8 mouse cellular contexts compared by ENCODE assay signal in the genomic region with DNA sequence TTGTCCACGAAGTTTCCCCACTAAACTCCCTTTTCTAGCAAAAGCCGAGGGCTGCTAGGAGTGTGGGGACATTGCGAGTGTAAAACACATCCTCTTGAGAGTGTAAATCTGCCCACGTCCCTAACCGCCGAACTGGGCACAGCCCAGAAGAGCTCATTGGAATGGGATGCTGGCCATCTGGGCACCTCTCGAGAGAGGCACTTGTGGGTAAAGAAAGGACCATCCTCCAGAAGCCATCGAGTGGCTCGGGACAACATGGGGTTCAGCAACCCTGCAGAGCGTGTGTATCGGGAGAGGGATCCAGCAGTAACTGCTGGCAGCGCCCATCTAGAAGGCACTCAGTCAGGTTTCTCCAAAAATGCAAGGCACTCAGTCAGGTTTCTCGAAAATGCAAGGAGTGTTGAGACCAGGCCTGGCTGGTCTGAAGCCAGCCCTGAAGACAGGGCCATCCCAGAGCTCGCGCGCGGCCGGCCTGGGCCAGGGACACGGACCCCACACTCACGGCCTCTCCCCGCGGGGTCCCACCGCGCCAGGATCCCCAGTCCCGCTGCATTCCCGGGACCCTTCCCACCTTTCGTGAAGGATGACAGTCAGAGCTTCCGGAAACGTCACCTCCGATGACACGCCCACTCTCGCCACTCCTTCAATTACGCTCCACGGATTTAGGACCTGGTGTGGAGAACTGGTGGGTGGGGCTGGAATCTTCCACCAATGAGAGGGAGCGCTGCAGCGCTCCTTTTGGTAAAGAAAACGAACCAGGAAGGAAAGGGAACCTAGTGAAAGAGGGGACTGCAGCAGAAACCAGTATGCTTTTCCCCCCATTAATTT. TPM values are rescaled to one million over a fixed set of nuclear protein-coding genes. Genes with fewer than 3 reads are reported as not detected.
DNase-seq lines count a peak whose midpoint lies in the region; ATAC-seq lines count a peak whose summit lies in the region.

No protein-coding gene starts in this region.

- H3K27me3 ChIP-seq in hindbrain, embryonic 16.5 days (replicated peaks; ENCODE audit: control insufficient read depth, insufficient read depth, low read length): no peaks in the 10 kb centered on the region

- peaks cover 7% of the 10 kb centered on the region for H3K4me1 ChIP-seq in hindbrain, embryonic 16.5 days (ENCODE audit: control insufficient read depth, insufficient read depth, low read depth, low read length)

- H3K4me2 ChIP-seq in hindbrain, embryonic 16.5 days (ENCODE audit: low read length): peak overlapping the region; percentile 89

- 5% methylated on average over 37 of the region's 37 CpGs for WGBS in hindbrain, embryonic 16.5 days
- WGBS in macrophage (ENCODE audit: missing documents): 4% methylated on average over 37 of the region's 37 CpGs

- H3K9me3 ChIP-seq in hindbrain, embryonic 16.5 days (ENCODE audit: control insufficient read depth, low read length): no peaks in the 10 kb centered on the region

- peak; percentile 97 for ATAC-seq in hindbrain, embryonic 16.5 days

- peak overlapping the region; percentile 81 for H3K27ac ChIP-seq in hindbrain, embryonic 16.5 days (ENCODE audit: low read depth, low read length)
- H3K27ac ChIP-seq in macrophage: peak overlapping the region; percentile 44

- H3K4me3 ChIP-seq in hindbrain, embryonic 16.5 days (ENCODE audit: low read length): peak overlapping the region; percentile 65
- H3K4me3 ChIP-seq in macrophage (ENCODE audit: inconsistent target): peak overlapping the region; percentile 84

- H3K79me2 ChIP-seq in macrophage (ENCODE audit: inconsistent target): peaks cover 48% of the 10 kb centered on the region

- H3K36me3 ChIP-seq in hindbrain, embryonic 16.5 days (ENCODE audit: control insufficient read depth, insufficient read depth, low read length): 0 out of 2 replicates have a peak, but pooled peaks cover 4% of the 10 kb centered on the region
- peaks cover 30% of the 10 kb centered on the region for H3K36me3 ChIP-seq in macrophage (ENCODE audit: inconsistent target)

- peak overlapping the region; percentile 84 for H3K9ac ChIP-seq in hindbrain, embryonic 16.5 days (ENCODE audit: low read depth, low read length)

- peak; percentile 68 for DNase-seq in WW6 (ENCODE audit: low read depth, low spot score)
- peak; percentile 55 to 81 for DNase-seq in cerebellum, postnatal 4 days (ENCODE audit: low spot score in 2 of 2)
- DNase-seq in gastrocnemius, adult 18-20 months (ENCODE audit: low spot score): peak; percentile 91
- peak; percentile 90 to 91 for DNase-seq in left cerebral cortex, adult 18-20 months (ENCODE audit: low spot score in 2 of 2)
- DNase-seq in right cerebral cortex, adult 18-20 months: peak; percentile 95
- peak; percentile 49 for DNase-seq in urinary bladder, postnatal 10 days (ENCODE audit: low spot score)

RNA-seq across cellular contexts. Expression of gene Stambp, which starts 0.5 kb away (rescaled TPM):
- 1 to 10 TPM; 6.2 to 6.8 TPM for total RNA-seq in gastrocnemius, adult 18-20 months (2021)
- 61.3 and 62.8 TPM in 2 replicates for polyA plus RNA-seq in hindbrain, embryonic 16.5 days (2015; fragmentation: Nextera tagmentation; extraction: Ambion mirVana)
- 10 to 100 TPM; 30.8 to 33.2 TPM for total RNA-seq in left cerebral cortex, adult 18-20 months (2021)
- 10 to 100 TPM; 12.7 to 80.9 (median 48.2) TPM for total RNA-seq in macrophage (2018; cell fraction: chromatin; rRNA removed)
- 10 to 100 TPM; 16.5 to 33.0 (median 24.4) TPM for total RNA-seq in macrophage (2018; cell fraction: cytosol; rRNA removed)
- 10 to 100 TPM; 11.8 to 63.6 (median 33.1) TPM for total RNA-seq in macrophage (2018; cell fraction: nucleus; rRNA removed)
- 22.5 to 49.4 TPM (median 24.4 TPM) in 3 replicates for polyA plus RNA-seq in macrophage (2018)

RNA-seq across cellular contexts. Expression of gene Actg2, which starts 36.0 kb away (rescaled TPM):
- total RNA-seq in gastrocnemius, adult 18-20 months (2021): 1 to 10 TPM in 1 of 2 experiments, under 1 TPM in 1; 0.40 to 1.6 TPM
- polyA plus RNA-seq in hindbrain, embryonic 16.5 days (2015; fragmentation: Nextera tagmentation; extraction: Ambion mirVana): 3.4 and 3.5 TPM in 2 replicates
- total RNA-seq in left cerebral cortex, adult 18-20 months (2021): under 1 TPM in 1 of 2 experiments, not detected in 1; 0.37 TPM
- total RNA-seq in macrophage (2018; cell fraction: chromatin; rRNA removed): 1 to 10 TPM in 1 of 26 experiments, not detected in 25; 7.0 TPM
- not detected for total RNA-seq in macrophage (2018; cell fraction: cytosol; rRNA removed)
- 1 to 10 TPM in 1 of 26 experiments, not detected in 25; 1.2 TPM for total RNA-seq in macrophage (2018; cell fraction: nucleus; rRNA removed)
- polyA plus RNA-seq in macrophage (2018): 0.21 TPM in 1 of 3 replicates, not detected in the others

Comparison
In these comparisons a context has a peak if more than half of its experiments do, and no peak if none do; other contexts are left out.
1. Peak in every context shown above with its lines: DNase-seq, ATAC-seq, H3K4me3 ChIP-seq and H3K27ac ChIP-seq.
2. RNA of gene Stambp, which starts 0.5 kb away (total RNA-seq): 30.8 to 33.2 TPM in left cerebral cortex, adult 18-20 months; 6.2 to 6.8 TPM in gastrocnemius, adult 18-20 months; every median in the first group is over 4 times any median in the second.